Mouse (Mus musculus) heart, embryonic 10.5 days (tissue): ENCODE measurements around the gene Hist1h3d. TPM values are rescaled to one million over a fixed set of nuclear protein-coding genes. Genes with fewer than 3 reads are reported as not detected.
"Not testable (repeated sequence)": the region's sequence is repeated elsewhere in the genome, so short reads cannot be mapped to it uniquely, and the experiment has no call there.

Source experiments
- DNase-seq: peaks from one replicate; pipeline ENCODE4 v3.0.0-alpha.2; 2017; ENCODE audit warnings: low spot score
- H3K27ac ChIP-seq: fragments of 300-500 bp; sonication (generic); 2 replicates; pipeline ENCODE4 v1.5.1; 2016; ENCODE audit warnings: mild to moderate bottlenecking
- H3K27me3 ChIP-seq: fragments of 300-500 bp; sonication (generic); 2 replicates; pipeline ENCODE4 v1.6.1; 2016; ENCODE audit warnings: mild to moderate bottlenecking; ENCODE audit not compliant: poor library complexity, insufficient read depth, severe bottlenecking
- H3K36me3 ChIP-seq: fragments of 300-500 bp; sonication (generic); 2 replicates; pipeline ENCODE4 v1.6.1; 2016; ENCODE audit warnings: mild to moderate bottlenecking, moderate library complexity
- H3K4me1 ChIP-seq: fragments of 300-500 bp; sonication (generic); 2 replicates; pipeline ENCODE4 v1.6.1; 2016; ENCODE audit warnings: mild to moderate bottlenecking
- H3K4me3 ChIP-seq: fragments of 300-500 bp; sonication (generic); 2 replicates; pipeline ENCODE4 v1.5.1; 2016; ENCODE audit warnings: mild to moderate bottlenecking, moderate library complexity
- H3K9me3 ChIP-seq: fragments of 300-500 bp; sonication (generic); 2 replicates; pipeline ENCODE4 v1.6.1; 2016; ENCODE audit warnings: mild to moderate bottlenecking, moderate library complexity
- WGBS: fragments of 180-500 bp; shearing (Covaris S2); methylation state at CpG from one replicate; pipeline ENCODE4 v1.1.7; 2016; 5-methylcytosine and 5-hydroxymethylcytosine counted together
- polyA plus RNA-seq: library from polyadenylated mRNA; unstranded; fragments of >200 nt; fragmentation: Nextera tagmentation; extraction: Ambion mirVana; gene quantifications from 2 replicates; pipeline ENCODE4 v1.2.1, GENCODE M21; 2016

Gene Hist1h3d
- polyA plus RNA-seq, 1 experiment from 2014 or later: 5.3 TPM

GRCm38 (mm10) chr13:23576351-23576881 lies 853 bp downstream of the Hist1h3d start:
- peak overlapping the region; percentile 90 for H3K27ac ChIP-seq
- DNase-seq: no peak
- WGBS: 9% methylated on average over 7 of the region's 7 CpGs
- no peaks in the 10 kb centered on the region for H3K36me3 ChIP-seq
- H3K4me3 ChIP-seq: peak overlapping the region; percentile 59
- H3K27me3 ChIP-seq: no peaks in the 10 kb centered on the region
- no peaks in the 10 kb centered on the region for H3K9me3 ChIP-seq
- peaks cover 5% of the 10 kb centered on the region; the same call in 1 of the 2 replicates for H3K4me1 ChIP-seq

- no peaks in the 10 kb centered on the region for H3K27me3 ChIP-seq
- H3K4me1 ChIP-seq: peaks cover 9% of the 10 kb centered on the region; the same call in 1 of the 2 replicates
- H3K27ac ChIP-seq: peak overlapping the region; percentile 90
- no peaks in the 10 kb centered on the region for H3K36me3 ChIP-seq
- no peaks in the 10 kb centered on the region for H3K9me3 ChIP-seq
- peak overlapping the region; percentile 59 for H3K4me3 ChIP-seq
- DNase-seq: no peak
- WGBS: 57% methylated on average over 6 of the region's 6 CpGs
Measured at GRCm38 (mm10) chr13:23576906-23577639, 1.5 kb downstream of the Hist1h3d start.

GRCm38 (mm10) chr13:23577835-23578234 lies 2.3 kb downstream of the Hist1h3d start:
- Histone ChIP-seq H3K9me3 (no peaks in the 10 kb centered on the region), H3K27ac (no peak overlapping the region), H3K27me3 (no peaks in the 10 kb centered on the region), H3K4me3 (no peak overlapping the region), H3K36me3 (no peaks in the 10 kb centered on the region), H3K4me1 (peaks cover 11% of the 10 kb centered on the region; the same call in 1 of the 2 replicates)
- DNase-seq: no peak
- WGBS: 94% methylated on average over 1 of the region's 1 CpGs

GRCm38 (mm10) chr13:23581408-23582218 lies 6.0 kb downstream of the Hist1h3d start, which contains the start of gene Hist1h4d:
Gene Hist1h4d, plus strand, starts transcription at chr13:23581598.
- peak; percentile 98 for DNase-seq
- under 1% methylated on average over 43 of the region's 43 CpGs for WGBS
- Histone ChIP-seq H3K9me3 (no peaks in the 10 kb centered on the region), H3K27ac (peak within 1 kb of the TSS; percentile 78), H3K36me3 (no peaks in the 10 kb centered on the region), H3K4me3 (peak within 1 kb of the TSS; percentile 58), H3K4me1 (peaks cover 12% of the 10 kb centered on the region), H3K27me3 (no peaks in the 10 kb centered on the region)

- H3K4me3 ChIP-seq: peak overlapping the region; percentile 58
- WGBS: 10% methylated on average over 6 of the region's 6 CpGs
Measured at GRCm38 (mm10) chr13:23582219-23583056, 6.9 kb downstream of the Hist1h3d start.

GRCm38 (mm10) chr13:23583387-23584068 lies 8.0 kb downstream of the Hist1h3d start:
- no peak for DNase-seq
- H3K27me3 ChIP-seq: no peaks in the 10 kb centered on the region
- H3K4me3 ChIP-seq: no peak overlapping the region
- H3K9me3 ChIP-seq: no peaks in the 10 kb centered on the region
- no peaks in the 10 kb centered on the region for H3K36me3 ChIP-seq
- H3K27ac ChIP-seq: peak overlapping the region; percentile 81
- H3K4me1 ChIP-seq: peaks cover 17% of the 10 kb centered on the region

More at GRCm38 (mm10) chr13:23582219-23583056, 6.9 kb downstream of the Hist1h3d start:
- H3K9me3 ChIP-seq: no peaks in the 10 kb centered on the region
- peak overlapping the region; percentile 81 for H3K27ac ChIP-seq
- H3K4me1 ChIP-seq: peaks cover 17% of the 10 kb centered on the region
- no peaks in the 10 kb centered on the region for H3K27me3 ChIP-seq
- no peaks in the 10 kb centered on the region for H3K36me3 ChIP-seq
- no peak for DNase-seq

GRCm38 (mm10) chr13:23584331-23584730 lies 8.8 kb downstream of the Hist1h3d start:
- no peaks in the 10 kb centered on the region for H3K36me3 ChIP-seq
- H3K4me3 ChIP-seq: peak overlapping the region; percentile 59
- H3K27ac ChIP-seq: peak overlapping the region; percentile 91
- H3K9me3 ChIP-seq: no peaks in the 10 kb centered on the region
- H3K27me3 ChIP-seq: no peaks in the 10 kb centered on the region
- H3K4me1 ChIP-seq: peaks cover 17% of the 10 kb centered on the region
- DNase-seq: no peak

GRCm38 (mm10) chr13:23585029-23585441 lies 9.5 kb downstream of the Hist1h3d start:
- Histone ChIP-seq H3K27me3 (no peaks in the 10 kb centered on the region), H3K36me3 (no peaks in the 10 kb centered on the region), H3K9me3 (no peaks in the 10 kb centered on the region), H3K27ac (peak overlapping the region; percentile 91), H3K4me3 (peak overlapping the region; percentile 59), H3K4me1 (peaks cover 17% of the 10 kb centered on the region)
- under 1% methylated on average over 21 of the region's 21 CpGs for WGBS
- DNase-seq: peak; percentile 81

- H3K4me1 ChIP-seq: peaks cover 17% of the 10 kb centered on the region
- DNase-seq: peak; percentile 91
- H3K27ac ChIP-seq: peak overlapping the region; percentile 93
- WGBS: under 1% methylated on average over 28 of the region's 36 CpGs
- not testable (repeated sequence) for H3K9me3 ChIP-seq, H3K36me3 ChIP-seq, H3K27me3 ChIP-seq
- peak overlapping the region; percentile 59 for H3K4me3 ChIP-seq
Measured at GRCm38 (mm10) chr13:23585442-23586098, 10.0 kb downstream of the Hist1h3d start.

GRCm38 (mm10) chr13:23586099-23586939 lies 10.8 kb downstream of the Hist1h3d start:
- WGBS: 4% methylated on average over 22 of the region's 22 CpGs
- H3K27ac ChIP-seq: peak overlapping the region; percentile 93
- no peaks in the 10 kb centered on the region for H3K36me3 ChIP-seq
- no peak for DNase-seq
- no peaks in the 10 kb centered on the region for H3K27me3 ChIP-seq
- peaks cover 17% of the 10 kb centered on the region for H3K4me1 ChIP-seq
- H3K9me3 ChIP-seq: no peaks in the 10 kb centered on the region
- H3K4me3 ChIP-seq: peak overlapping the region; percentile 59

- peak overlapping the region; percentile 93 for H3K27ac ChIP-seq
- no peak for DNase-seq
- H3K27me3 ChIP-seq: no peaks in the 10 kb centered on the region
- H3K36me3 ChIP-seq: no peaks in the 10 kb centered on the region
- peaks cover 15% of the 10 kb centered on the region for H3K4me1 ChIP-seq
- H3K4me3 ChIP-seq: peak overlapping the region; percentile 59
- 13% methylated on average over 1 of the region's 1 CpGs for WGBS
- no peaks in the 10 kb centered on the region for H3K9me3 ChIP-seq
Measured at GRCm38 (mm10) chr13:23586940-23587225, 11.3 kb downstream of the Hist1h3d start.
